Mouse (Mus musculus) left cerebral cortex, postnatal 25 days (tissue): Measurements from ENCODE around the gene Col6a6. TPM values are rescaled to one million over a fixed set of nuclear protein-coding genes. Genes with fewer than 3 reads are reported as not detected.
A peak's percentile ranks its signal among the peaks of the same experiment; 100 is the strongest.

Experiments
- DNase-seq, 2 experiments: peaks; one replicate each; pipeline ENCODE4 v3.0.0; 2022; ENCODE audit warnings: low spot score in 2 of 2, mixed read lengths in 1 of 2
- intact Hi-C: fragments of 180-260 bp; cut with DNase I; formaldehyde crosslinking; loops from one replicate; pipeline ENCODE4 v1.15.1; 2025
- total RNA-seq, 2 experiments: library from RNA; stranded (reverse); gene quantifications; 2 replicates each; pipeline ENCODE4 v1.2.3; 2021

The Col6a6 gene
- total RNA-seq, 2 experiments from 2014 or later, result 0.34 TPM

DNA sequence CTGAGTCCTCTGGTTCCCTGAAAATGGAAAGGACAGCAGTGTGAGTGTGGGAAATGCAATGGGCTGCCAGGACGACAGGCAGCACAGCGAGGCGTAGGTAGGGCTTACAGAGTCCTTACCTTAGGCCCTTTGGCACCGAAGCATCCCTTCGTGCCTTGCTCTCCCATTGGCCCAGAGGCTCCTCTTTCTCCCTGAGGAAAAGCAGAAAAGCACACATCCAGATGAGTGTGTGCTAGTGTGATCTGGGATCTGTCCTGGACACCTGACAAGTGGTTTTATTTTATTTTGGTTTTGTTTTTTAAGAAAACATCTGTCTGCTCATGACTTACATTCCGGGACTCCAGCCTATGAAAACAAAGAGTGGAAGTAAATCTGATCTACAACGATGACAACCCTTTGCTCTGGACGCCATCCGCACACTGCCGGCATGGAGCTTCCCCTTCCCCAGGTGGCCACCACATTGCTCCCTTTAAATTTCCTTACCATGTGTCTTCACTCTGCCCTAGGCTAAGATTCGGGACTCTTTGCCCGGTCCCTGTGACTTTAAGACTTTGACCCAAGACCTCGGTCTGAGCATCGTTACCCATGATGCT is 69.7 kb downstream of the Col6a6 start:
- intact Hi-C loops, result no loop called here
- no peak for DNase-seq

DNA sequence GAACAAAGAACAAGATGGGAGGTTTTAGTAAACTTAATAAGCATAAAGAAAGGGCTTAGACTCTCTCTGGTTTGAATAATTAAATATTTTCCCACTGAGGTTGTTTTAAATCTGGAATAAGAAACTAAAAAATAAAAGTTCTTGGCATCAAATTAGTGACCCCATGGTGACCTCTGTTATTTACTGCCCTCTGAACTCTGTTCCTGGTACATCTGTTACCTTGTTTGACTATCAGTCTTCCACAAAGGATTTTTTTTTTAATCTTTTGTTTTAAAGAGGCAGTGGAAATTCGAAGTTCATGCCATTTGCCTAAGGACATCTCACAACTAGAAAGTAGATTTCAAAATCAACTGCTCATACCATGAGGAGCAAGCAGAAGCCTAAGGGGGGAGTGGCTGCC is 73.7 kb downstream of the Col6a6 start:
- DNase-seq, result no peak
- intact Hi-C loops, result no loop called here

DNA sequence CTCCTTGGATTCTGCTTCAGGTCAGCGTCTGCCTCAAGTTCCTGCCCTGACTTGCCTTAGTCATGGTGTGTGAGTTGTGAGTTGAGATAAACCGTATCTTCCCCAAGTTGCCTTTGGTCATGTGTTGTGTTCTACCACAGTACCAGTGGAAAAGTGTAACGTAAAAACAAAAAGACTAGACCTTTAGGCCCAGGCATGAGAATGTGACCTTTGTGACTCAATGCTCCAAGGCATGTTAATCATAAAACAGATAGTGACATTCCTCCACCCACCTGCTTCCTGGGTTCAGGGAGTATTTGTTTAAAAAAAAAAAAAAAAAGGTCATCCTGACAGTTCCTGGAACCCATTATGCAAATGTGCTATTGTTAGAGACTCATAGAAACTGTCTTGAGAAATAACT is 82.1 kb downstream of the Col6a6 start:
- intact Hi-C loops, result no loop called here
- no peak for DNase-seq

DNA sequence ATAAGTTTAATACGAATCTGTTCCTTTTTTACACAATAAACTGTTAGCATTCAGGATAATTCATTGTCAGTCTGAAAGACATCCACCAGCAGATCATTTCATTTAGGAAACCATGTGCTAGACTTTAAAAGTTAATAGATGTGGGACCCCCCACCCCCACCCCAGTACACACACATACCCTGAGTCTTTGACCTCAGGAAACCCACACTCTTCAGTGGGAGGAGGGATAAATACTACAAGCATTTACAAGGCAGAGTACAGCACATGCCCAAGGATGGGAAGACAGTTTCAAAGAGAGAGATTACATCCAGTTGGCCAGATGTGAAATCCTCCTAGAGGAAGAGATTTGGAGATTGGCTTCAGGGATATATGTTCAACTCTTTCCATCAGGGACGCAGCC is 87.5 kb downstream of the Col6a6 start:
- intact Hi-C loops, result no loop called here
- no peak for DNase-seq

DNA sequence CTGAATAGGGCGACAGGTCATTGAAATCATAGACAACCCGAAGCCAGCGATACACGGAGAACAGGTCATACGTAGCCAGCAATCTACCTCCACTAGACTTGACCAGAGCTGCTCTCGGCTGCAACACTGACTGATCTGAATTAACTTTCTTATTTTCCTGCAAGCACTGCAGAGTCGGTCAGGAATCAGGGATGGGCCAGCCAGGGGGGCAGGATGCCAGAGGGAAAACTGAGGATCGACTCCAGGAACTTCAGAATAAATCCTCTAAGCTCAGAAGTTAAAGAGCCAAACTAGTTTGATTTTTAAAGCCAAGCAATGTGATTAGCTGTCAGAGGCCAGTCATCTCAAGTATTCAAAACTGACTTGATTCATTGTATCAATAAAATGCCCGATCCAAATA is 88.5 kb downstream of the Col6a6 start:
- intact Hi-C loops, result no loop called here
- no peak for DNase-seq

DNA sequence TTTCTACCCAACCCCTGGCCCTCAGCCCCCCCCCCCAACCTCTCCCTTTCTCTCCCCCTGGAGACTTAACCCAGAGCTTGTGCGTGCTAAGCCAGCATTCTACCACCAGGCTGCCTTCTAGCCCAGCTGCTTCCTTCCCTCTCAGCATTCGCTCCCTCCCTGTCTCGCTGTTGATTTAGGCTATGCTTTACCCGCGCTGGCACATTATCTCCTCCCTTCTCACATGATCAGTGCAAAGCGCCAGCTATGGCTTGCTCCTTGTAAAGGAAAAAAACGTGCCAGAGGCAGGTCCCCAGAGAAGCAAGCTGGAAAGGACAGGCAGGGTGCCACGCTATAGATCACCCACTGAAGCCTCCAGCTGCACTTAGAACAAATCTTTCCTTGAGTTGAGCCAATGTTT is 90.5 kb downstream of the Col6a6 start:
- intact Hi-C loops, result no loop called here
- DNase-seq, result peak in 1 of 2 experiments; percentile 13

DNA sequence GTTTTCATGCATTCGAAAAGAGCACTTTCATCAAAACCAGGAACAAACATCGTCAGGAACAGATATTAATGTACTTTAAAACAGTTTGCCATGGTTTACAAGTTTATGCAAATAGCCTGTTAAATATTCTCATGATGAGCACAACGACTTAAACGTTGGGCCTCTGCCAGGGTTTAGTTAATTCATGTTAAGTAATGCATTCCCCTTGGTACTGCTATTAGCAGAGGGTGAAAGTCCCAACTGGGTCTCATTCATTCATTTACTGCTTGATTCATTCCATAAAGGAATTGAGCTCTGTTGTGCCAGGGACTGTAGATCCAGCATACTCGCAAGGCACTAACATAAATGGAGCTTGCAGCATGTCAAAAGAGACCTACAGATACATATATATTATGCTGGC is 92.8 kb downstream of the Col6a6 start:
- DNase-seq, result no peak
- intact Hi-C loops, result no loop called here

DNA sequence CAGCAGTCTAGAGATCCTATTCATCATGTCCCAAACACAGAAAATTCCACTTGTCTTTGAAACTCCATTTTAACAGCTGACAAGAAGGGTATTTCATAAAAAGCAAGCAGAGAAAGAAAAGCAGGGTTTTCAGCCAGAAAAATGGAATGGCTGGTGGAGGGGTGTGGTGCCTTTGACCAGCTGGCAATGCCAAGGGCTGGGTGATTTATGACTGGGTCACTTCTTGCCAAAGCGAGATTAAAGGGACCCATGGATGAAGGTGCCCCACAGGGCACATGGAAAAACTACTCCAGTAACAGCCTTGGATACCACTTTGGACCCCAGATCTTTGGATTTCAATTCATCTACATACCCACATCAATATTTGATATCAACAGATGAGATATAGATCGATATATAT is 93.3 kb downstream of the Col6a6 start:
- DNase-seq, result no peak
- intact Hi-C loops, result no loop called here

DNA sequence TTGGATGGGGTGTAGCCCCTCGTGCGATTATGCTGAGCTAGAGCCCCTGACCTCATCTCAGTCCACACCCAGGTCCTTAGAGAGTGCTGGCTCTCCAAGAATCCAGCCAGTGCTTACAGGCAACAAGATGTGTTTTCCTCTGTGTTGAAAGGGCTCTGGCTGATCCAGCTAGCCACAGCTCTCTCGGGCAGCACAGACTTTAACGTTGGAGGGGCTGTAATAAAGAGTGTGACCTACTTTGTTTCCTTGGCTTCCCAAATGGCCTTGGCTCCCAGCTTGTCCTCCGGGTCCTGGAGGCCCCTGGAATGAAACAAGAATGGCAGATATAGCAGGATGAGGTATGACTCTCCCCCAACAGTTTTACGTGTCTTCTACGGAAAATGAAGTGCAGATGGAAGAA is 96.0 kb downstream of the Col6a6 start:
- no peak for DNase-seq
- intact Hi-C loops, result no loop called here

DNA sequence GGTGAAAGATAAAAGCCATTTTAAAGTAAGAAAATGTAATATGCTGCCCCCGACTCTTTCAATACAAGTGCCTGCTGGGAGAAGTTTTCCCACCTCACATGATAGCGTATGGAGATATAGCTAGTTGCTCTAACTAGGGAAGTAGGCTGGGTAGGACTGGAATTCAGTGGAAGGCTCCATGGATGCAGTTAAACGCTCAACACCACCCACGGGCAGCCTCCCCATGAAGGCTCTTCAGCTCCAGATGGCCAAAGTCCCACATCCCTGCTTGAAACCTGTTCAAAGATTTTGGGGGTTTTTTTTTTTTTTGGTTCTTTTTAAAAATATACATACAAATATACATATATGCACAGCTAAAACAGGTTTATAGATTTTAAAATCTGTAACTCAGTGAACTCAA is 107.5 kb downstream of the Col6a6 start:
- intact Hi-C loops, result loop anchor here (2.0 kb wide), 1 partner anchor 28 kb away; no protein-coding TSS in a partner anchor
- DNase-seq, result peak; percentile 53 to 93

DNA sequence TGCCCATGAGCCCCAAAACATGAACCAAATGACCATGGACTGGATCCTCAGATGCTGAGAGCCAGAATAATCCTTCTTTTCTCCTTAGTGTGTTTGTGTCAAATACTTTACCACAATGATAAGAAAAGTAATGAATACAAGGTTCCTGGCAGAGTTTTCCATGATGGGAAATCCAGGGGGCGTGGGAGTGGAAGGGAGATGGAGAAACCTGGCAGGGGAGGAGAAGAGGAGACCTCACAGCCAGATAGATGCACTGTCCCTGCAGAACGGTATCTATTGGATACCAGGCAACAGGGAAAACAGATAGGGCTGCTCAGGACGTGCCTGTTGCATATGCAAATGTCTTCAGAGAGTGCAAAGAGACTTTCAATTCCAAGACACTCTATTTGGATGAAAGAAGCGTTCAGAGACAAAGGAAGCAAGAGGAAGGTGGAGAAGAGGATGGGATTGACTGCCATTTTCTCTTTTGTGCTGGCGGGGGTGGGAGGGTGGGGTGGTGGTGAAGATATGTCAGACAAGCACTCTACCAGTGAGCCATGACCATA is 108.0 kb downstream of the Col6a6 start:
- peak in 1 of 2 experiments; percentile 38 for DNase-seq
- intact Hi-C loops, result loop anchor here (2.0 kb wide), 1 partner anchor 27 kb away; no protein-coding TSS in a partner anchor

DNA sequence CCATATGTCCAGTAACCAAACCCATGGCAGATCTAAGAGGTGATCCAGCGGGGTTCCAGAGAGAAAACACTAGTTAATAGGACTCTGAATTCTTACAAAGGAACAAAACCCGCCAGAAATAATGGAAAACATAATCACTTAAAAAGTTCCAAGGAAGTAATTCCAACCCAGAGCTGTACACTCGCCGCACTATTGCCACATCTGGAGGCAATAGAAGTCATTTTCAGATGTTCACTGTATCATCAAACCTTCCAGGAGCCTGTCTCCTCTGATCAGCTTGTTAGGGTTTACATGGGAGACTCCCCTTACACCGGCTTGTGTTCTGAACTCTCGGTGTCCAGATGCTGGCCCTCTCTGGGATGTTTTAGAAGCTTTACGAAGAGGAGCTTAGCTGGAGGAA is 108.6 kb downstream of the Col6a6 start:
- intact Hi-C loops, result no loop called here
- DNase-seq, result no peak

DNA sequence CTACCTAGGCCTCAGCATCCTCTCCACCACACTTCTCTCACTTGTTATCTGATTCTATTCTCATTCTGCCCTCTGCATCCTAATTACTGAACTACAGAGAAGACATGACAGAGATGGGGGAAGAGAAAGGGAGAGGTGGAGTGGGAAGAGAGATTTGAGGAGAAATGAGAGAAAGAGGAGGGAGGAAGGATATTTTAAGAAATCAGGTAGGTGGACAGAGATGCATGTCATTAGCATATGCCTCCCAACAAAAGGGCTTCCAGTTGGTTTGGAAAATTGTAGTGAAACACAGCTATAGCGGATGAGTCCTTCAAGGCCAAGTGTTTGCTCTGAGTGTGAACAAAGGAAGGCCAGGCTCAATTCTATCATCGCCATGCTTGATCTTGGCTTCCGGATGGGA is 115.9 kb downstream of the Col6a6 start:
- intact Hi-C loops, result no loop called here
- DNase-seq, result peak in 1 of 2 experiments; percentile 70

DNA sequence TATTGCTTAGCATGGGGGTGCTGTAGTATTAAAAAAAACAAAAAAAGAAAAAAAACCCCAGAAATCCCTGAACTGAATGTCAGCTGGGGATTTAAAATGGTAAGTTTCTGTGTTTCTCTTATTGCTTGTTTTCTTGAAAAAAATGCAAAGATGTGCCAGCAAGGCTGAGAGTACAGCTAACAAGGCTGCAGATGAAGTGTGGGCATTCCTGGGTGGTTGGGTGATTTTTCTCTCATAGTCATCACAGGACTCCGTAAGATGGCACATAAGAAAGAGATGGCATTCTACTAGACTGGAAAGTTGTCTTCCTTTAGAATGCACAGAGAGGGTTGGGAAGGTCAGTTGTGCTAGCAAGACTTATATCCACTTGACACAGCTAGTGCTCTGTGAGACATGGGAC is 122.9 kb downstream of the Col6a6 start:
- intact Hi-C loops, result no loop called here
- peak in 1 of 2 experiments; percentile 66 for DNase-seq

DNA sequence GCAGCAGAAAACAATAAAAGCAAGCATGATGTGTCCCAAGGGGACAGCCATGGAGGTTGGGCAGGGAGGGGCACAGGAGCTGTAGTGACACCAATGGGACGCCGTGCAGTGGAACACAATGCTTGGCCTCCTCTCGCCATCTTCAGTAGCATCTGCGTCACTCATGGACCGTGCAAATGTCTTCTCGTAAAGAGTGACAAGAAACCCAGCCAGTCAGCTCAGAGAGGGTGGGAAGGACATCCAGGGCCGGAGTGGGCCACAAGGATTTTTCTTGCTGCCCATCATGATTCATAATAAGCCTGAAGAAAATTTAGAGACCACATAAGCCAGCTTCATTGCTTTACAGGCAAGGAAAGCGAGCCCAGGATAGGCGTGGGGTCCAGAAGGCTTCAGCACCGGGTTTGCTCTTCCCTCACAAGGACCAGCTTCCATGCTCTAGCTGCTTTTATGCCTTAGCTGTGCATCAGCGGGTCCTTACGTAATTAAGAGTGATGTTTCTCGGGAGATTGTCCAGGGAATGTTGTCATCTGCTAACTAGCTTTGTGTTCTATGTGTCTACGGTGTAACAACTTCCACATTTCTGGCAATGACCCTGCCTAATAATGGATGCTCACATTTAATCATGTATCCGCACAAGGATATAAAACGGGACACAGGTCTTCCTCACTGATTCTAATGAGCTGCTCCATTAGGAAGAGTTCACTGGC is 123.6 kb downstream of the Col6a6 start:
- intact Hi-C loops, result no loop called here
- no peak for DNase-seq

DNA sequence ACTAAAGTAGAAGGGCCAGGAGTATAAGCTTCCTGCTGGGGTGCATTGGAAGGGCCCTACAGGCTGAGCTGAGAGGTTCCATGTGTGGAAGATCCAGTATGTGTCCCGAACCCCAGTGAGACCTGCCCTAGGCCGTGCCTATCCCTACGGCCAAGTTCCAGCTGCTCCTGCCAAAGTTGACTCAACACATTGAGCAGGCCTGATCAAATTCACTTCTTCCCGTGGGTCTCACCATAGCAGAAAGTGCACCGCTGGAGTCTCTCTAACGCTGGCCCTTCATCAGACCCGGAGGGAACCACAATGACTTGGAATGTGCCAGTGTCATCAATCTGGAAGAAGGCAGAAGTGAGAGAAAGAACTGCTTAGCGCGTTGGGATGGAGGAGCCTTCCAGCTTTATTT is 126.0 kb downstream of the Col6a6 start:
- no peak for DNase-seq
- intact Hi-C loops, result no loop called here

DNA sequence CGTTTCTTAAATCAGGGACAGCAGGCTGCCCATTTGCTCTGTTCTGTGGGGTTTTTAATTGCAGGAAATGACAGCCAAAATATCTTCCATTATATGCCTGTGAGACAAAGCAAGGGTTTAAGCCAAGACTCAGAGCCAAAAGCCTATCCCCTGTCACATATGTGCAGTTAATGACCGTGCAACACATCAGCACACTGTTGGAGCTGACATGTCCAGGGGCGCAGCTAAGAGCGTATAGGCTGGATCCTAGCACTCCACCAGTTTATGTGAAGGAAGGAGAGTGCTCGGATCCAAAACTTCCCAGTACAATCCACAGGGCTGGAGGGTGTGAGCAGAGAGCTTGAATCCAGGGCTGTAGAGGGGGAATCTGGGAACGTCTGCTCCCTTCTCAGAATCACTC is 127.3 kb downstream of the Col6a6 start:
- intact Hi-C loops, result no loop called here
- no peak for DNase-seq

DNA sequence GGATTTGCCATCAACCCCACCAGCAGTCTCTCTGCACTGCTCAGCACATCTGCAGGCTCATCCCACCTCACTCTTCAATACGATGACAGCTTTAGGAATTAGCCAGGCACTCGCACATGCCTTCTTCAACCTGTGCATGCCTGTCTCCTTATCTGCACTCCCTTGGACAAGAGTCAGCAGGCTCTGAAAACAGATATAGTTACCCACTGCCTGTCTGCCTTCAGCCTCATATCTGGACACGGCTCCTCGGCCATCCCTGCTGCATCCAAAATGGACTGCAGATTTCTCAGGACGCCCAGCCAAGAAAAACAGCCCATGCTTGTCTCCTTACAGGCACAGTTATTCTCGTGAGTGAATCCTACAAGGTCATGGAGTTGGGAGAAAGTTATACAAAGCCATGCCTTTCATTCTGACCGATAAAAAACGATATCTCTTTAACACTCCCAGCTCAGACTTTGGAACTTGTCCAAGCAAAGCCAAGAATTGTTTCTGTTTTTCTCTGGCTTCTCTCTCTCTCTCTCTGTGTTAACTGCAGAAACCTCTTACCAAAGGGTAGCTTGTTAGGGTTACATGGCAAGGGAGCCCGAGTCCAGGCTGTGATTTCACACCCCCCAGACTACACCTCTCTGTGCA is 130.1 kb downstream of the Col6a6 start:
- intact Hi-C loops, result loop anchor here (10.0 kb wide), 1 partner anchor 417 kb away; no protein-coding TSS in a partner anchor
- no peak for DNase-seq

DNA sequence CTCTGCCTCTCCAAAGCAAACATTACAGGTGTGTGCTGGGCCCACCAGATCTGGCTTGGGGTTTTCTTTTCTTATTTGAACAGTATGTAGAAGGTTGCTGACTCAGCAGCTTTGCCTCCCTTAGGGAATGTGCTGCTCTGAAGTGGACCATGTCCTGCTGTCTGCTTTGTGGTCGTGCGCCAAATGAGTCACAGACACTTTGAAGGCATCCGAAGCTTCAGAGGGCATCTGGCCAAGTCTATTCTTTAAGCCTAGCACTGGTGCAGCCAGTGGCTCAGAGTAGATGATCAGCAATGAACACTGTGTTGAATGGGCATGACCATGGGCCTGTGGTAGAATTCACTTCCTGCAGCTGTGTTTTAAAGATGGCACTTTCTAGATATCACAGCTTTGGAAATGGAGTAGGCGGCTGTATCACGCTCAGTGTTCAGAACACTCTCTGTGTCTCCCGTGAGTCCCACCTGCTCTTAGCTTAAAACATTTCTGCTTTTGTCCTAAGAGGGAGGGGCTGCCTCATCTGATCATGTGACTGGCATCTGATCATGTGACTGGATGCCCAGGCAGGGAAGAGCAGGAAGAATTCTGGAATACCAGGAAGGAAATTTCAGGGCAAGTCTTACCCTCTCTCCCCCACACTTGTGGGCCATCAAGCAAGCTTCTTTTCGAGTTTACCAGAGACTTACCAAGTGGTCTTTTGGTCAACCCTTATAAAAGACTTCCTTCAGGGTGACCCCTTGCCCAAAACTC is 131.0 kb downstream of the Col6a6 start:
- DNase-seq, result peak in 1 of 2 experiments; percentile 63
- intact Hi-C loops, result loop anchor here (10.0 kb wide), 1 partner anchor 418 kb away; no protein-coding TSS in a partner anchor

DNA sequence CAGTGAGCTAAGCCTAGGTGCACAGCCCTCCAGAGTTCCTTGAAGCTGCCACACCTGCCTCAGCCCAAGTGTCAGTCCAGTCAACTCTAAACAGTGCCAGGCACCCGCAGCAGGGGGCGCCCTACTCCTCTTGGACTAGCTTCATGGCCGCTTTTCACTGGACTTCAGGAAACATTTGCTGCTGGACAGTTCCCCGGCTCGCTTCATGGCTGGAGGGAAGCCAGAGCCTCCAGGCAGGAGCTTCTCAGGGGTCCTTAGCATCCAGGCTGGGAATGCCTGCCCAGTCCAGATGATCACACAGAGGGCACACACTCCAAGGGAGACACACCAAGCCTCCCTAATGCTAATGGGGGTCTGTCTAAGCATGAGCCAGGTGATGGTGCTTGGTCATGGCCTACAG is 134.1 kb downstream of the Col6a6 start:
- intact Hi-C loops, result loop anchor here (1.0 to 10.0 kb wide), 8 partner anchors 27 to 421 kb away; no protein-coding TSS in a partner anchor
- peak; percentile 68 to 69 for DNase-seq
